Mouse (Mus musculus): ENCODE measurements at regions not wholly inside any gene's neighbourhood (a gene's known extent, or its start where the extent isn't known, plus 50 kb on each side); places are given as distances from the start of the nearest gene placed in this dataset.
A peak's percentile ranks its signal among the peaks of the same experiment; 100 is the strongest.

DNA sequence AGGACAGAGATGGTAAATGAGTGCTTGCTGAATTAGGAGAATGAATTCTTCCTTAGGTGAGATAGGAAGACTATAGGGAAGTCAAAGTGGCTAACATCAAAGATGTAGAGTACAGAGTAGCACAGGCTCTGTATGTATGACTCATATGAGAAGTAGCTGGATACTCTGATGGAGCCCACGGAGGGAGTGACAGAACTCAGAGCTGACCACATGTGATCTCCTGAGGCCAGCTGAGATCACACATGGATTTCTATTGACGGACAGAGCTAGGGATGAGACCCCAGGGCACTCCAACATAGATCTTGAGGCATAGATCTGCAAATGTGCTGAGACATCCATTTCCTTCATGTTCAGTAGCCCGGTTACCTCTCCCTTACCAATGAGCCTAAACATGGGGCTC lies 66.0 kb downstream of the Cops8 start:
- no peak for DNase-seq (ENCODE audit: low spot score in 2 of 2)

- DNase-seq (ENCODE audit: low spot score in 2 of 2), result no peak
These were observed 66.5 kb downstream of the Cops8 start for GRCm38 (mm10) chr1:90669237-90669636.

- no peak for DNase-seq (ENCODE audit: low spot score in 2 of 2)
These were observed 67.6 kb downstream of the Cops8 start for GRCm38 (mm10) chr1:90670346-90670745.

DNA sequence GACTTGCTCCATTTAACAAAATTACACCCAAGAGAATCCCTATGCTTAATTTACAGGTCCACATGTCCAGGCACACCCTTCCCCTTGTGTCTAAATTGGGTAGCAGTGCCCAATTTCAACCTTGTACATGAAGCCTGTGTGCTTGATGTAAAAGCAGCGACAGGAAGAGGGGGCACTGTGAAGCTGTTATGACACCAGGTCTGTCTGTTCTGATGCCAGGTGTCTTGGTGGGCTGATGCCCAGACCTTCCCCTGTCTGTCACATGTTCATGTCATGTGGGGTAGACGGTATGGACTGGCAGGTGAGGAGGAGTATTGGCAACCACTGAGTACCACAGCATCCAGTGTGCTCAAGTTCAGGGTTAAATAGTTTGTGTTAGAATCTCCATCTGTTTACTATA lies 71.0 kb downstream of the Cops8 start:
- no peak for DNase-seq (ENCODE audit: low spot score in 2 of 2)

DNA sequence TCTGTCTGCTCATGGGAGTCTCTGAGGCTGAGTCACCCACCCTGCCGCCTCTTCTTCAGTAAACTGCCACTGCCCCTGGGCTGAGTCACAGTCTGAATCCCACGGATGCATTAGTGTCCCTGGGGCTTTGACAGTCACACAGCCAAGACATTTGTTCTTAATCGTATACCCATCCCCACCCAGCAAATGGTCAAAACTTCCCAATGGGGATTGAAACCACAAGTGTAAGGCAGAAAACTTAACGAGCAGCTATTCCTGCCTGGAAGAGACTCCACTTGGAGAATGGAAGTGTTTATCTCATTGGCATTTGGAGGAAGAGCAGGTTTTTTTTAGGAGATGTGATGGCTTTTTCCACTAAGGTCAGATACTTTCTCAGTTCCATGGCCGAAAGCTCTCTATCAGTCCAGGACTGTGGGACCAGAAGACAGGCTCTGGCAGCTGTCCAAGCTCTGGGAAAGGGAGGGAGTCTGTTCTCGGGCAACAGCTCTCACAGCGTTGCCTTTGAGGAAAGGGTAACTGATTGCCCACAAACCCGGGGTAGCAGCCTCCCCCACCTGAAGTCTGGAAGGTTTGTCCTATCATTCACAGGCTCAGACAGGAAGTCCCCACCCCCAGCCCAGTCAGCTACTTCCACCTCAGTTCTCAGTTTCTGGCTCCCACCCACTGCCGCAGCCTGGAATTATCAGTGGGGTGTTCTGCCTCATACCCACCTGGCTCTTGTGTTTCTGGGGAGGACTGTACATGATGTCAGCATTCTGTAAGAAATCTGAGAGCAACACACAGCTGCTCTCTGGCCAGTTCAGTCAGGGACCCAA lies 73.6 kb downstream of the Cops8 start:
- DNase-seq (ENCODE audit: low spot score in 2 of 2), result peak in 1 of 2 experiments; percentile 6

DNA sequence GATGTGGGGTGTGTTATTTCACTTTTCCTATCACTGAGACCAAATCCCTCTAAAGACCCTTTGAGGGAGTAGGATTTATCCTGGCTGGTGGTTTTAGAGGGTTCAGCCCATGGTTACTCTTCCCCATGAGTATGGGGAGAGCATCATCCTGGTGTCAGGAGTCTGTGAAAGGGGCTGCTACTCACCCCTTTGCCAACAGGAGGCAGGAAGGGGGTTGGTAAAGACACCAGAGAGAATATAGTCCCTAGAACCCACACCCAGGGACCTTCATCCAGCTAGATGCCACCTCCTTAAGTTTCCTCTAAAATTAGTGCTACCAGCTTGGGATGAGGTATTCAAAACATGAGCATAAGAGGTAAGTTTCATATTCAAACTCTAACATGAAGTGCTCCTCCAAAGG lies 74.4 kb downstream of the Cops8 start:
- no peak for DNase-seq (ENCODE audit: low spot score in 2 of 2)

DNA sequence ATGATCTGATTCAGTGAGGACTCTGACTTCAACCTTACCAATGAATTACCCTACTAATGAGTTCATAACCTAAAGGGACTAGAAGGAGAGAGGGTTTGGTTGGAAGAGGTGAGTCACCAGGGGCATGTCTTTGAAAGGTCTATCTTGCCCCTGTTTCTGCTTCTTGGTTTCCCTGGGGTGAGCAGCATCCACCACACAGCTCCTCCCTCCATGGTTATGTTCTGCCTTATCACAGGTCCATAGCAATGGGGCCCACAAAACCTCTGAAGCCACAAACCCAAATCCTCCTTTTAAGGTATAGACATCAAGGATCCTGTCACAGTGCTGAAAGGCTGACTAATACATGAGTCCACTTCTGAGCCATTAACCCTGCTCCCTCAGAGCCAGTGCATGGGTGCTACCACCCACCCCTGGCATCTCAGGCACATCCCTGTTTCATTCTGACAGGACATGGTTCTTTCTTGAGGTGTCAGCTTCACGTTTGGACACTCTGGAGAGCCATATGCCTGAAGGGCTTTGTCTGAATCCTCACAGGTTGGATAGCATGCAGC lies 74.9 kb downstream of the Cops8 start:
- DNase-seq (ENCODE audit: low spot score in 2 of 2), result no peak

GRCm38 (mm10) chr1:90678416-90678815 lies 75.6 kb downstream of the Cops8 start:
- DNase-seq (ENCODE audit: low spot score in 2 of 2), result no peak

DNA sequence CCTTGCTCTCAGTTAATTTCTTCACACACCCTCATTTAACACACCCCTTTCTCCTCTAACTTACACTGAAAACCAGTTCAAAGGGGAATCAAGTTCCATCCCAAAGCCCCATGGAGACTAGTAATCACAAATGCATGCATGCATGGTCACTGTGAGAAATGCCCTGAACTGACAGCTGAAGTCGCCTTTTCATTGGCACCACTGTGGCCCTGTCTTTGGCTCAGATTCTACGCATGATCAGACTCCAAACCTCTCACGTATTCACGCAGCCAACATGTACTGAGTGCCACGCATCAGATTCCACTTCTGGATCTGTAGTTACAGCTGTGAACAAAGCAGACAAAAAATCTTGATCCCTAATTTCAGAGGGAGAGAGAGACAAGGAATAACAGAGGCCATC lies 85.3 kb downstream of the Cops8 start:
- DNase-seq (ENCODE audit: low spot score in 2 of 2), result no peak

DNA sequence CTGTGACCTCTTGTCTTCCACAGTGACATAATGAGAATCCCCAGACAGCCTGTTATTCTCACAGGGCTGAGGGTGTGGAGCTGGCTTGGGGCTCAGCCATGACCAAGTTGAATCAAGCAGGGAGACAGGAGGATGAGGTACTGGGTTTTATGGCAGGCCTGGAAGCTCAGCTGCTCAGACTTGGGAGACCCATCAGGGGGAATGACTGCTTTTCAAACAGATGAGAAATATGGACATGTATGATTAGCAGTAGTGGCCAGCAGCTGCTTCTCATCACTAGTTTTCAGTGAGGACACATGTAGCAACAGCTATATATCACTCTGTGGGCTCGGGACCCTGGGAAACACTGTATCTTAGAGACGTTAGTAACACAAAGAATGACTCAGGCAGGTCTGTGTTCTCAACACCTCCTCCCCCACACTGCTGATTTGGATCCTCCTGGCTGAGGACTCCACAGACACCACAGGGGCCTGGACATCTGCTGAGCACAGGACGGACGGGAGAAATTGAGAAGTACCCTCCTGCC lies 87.9 kb downstream of the Cops8 start:
- DNase-seq (ENCODE audit: low spot score in 2 of 2), result peak; percentile 47 to 69

- peak; percentile 32 to 38 for DNase-seq (ENCODE audit: low spot score in 2 of 2)
These were observed 88.4 kb downstream of the Cops8 start for GRCm38 (mm10) chr1:90691157-90691594.

- no peak for DNase-seq (ENCODE audit: low spot score in 2 of 2)
These were observed 90.1 kb downstream of the Cops8 start for GRCm38 (mm10) chr1:90692851-90693250.

- DNase-seq (ENCODE audit: low spot score in 2 of 2), result no peak
These were observed 92.0 kb downstream of the Cops8 start for GRCm38 (mm10) chr1:90694761-90695160.

DNA sequence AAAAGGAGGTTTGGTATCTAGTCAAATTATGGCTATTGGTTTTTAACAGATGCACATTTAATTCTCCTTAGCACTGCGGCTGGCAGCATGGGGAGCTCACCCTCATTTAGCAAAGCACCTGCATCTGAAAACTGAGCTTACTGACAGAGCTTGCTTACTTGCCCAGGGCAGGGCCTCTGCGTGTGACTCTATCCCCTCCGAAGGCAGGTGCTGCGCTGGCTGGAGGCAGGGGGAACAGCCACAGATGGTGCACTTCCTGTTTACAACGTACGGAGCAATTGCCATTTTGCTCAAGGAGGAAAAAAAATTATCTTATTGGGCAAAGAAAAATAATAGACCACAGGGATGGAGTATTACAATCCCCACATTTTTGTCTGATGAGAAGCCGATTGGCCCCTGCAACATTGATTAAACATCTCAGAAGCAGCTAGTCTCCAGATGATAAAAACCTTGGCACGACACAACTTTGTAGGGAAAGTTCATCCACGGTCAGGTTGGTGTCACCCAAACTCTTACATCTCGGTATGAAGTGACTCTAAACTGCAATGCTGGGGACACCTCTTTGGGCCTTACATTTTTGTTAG lies 92.5 kb downstream of the Cops8 start:
- no peak for DNase-seq (ENCODE audit: low spot score in 2 of 2)

- no peak for DNase-seq (ENCODE audit: low spot score in 2 of 2)
These were observed 93.2 kb downstream of the Cops8 start for GRCm38 (mm10) chr1:90696000-90696399.

GRCm38 (mm10) chr1:90697056-90697596 lies 94.3 kb downstream of the Cops8 start:
- no peak for DNase-seq (ENCODE audit: low spot score in 2 of 2)

GRCm38 (mm10) chr1:90698618-90699017 lies 95.8 kb downstream of the Cops8 start:
- DNase-seq (ENCODE audit: low spot score in 2 of 2), result no peak

DNA sequence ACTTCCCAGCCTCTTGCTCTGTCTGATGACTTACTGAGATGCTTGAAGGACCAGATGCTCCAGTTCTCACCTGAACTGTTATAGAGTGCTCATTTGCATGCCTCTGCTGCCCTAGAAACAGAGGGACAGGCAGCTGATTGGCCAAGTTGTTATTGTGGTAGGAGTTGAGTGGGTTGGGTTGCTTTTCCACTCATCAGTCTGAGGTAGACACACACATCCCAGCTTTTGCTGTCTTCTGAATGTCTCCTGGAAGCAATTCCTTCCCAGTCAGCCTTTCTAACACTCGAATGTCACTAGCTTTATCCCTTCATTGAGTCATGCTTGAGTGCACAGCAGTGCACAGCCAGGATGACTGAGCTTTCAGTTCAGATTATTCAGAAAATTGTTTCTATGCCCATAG lies 99.0 kb downstream of the Cops8 start:
- peak in 1 of 2 experiments; percentile 14 for DNase-seq (ENCODE audit: low spot score in 2 of 2)

GRCm38 (mm10) chr1:90706391-90706790 lies 103.6 kb downstream of the Cops8 start:
- no peak for DNase-seq (ENCODE audit: low spot score in 2 of 2)

DNA sequence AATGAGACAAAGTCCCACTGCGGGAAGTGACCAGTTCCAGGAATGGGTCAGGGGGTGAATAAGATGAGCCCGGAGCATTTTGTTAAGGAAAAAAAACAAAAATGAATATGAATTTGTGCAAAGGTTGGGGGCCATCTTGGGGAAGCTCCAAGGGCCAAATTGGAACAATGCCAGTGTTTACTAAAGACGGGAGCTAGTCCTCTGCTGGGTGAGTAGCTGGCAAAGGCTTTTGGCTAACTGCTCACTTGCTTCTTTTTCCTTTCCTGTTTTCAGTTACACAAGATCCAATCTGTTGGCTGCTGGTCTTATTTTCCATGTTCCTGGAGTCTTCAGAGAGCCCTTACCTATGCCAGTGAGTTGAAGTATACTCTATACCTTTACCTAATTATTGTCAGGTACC lies 107.0 kb downstream of the Cops8 start:
- no peak for DNase-seq (ENCODE audit: low spot score in 2 of 2)

GRCm38 (mm10) chr1:90710566-90710965 lies 107.8 kb downstream of the Cops8 start:
- DNase-seq (ENCODE audit: low spot score in 2 of 2), result no peak

DNA sequence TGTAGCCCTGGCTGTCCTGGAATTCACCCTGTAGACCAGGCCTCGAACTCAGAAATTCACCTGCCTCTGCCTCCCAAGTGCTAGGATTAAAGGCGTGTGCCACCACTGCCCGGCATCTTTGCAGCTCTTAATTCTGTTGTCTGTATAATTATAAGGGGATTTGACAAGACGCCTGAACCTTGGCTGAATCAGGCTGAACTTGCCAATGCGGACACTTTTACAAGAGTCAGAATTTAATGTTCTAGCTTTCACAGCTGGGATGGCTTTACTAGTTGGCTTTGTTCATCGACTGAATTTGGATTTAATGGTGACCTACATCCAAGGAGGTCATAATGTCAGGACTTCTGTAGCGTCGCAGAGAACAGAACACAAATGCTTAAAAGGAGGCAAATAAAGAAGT lies 108.3 kb downstream of the Cops8 start:
- no peak for DNase-seq (ENCODE audit: low spot score in 2 of 2)

All from right cerebral cortex, postnatal 36 days (tissue).